Comparison of ENCODE assay signal across 8 mouse cellular contexts in genomic region chrX:162829741-162830140, GRCm38 (mm10). TPM values are rescaled to one million over a fixed set of nuclear protein-coding genes. Genes with fewer than 3 reads are reported as not detected.
DNase-seq lines count a peak whose midpoint lies in the region; ATAC-seq and TF ChIP-seq lines count a peak whose summit lies in the region.

No protein-coding gene starts in this region.

- 0 out of 2 replicates have a peak overlapping the region, but pooled peaks have one; percentile 72 for H3K27ac ChIP-seq in heart, embryonic 10.5 days
- no peak overlapping the region for H3K27ac ChIP-seq in bone marrow macrophage, adult 2 months (ENCODE audit: insufficient read depth, low read depth, low read length)
- H3K27ac ChIP-seq in hindbrain, embryonic 12.5 days = no peak overlapping the region
- peak overlapping the region; percentile 5; the same call in 1 of the 2 replicates for H3K27ac ChIP-seq in liver, embryonic 14.5 days

- peak; percentile 30; the same call in 1 of the 2 replicates for ATAC-seq in hindbrain, embryonic 12.5 days (ENCODE audit: low FRiP score)
- ATAC-seq in liver, embryonic 14.5 days (ENCODE audit: insufficient read depth) = no peak

- H3K9me3 ChIP-seq in heart, embryonic 10.5 days = no peaks in the 10 kb centered on the region
- H3K9me3 ChIP-seq in hindbrain, embryonic 12.5 days (replicated peaks) = no peaks in the 10 kb centered on the region
- no peaks in the 10 kb centered on the region for H3K9me3 ChIP-seq in liver, embryonic 14.5 days (ENCODE audit: control insufficient read depth, low read length)

- no peak for TF ChIP-seq EP300 in liver, embryonic 14.5 days (IDR thresholded peaks at IDR 0.05; ENCODE audit: low read depth)

- peaks cover 11% of the 10 kb centered on the region; the same call in 1 of the 2 replicates for H3K27me3 ChIP-seq in heart, embryonic 10.5 days (ENCODE audit: insufficient read depth, poor library complexity, severe bottlenecking)
- H3K27me3 ChIP-seq in hindbrain, embryonic 12.5 days = peaks cover 3% of the 10 kb centered on the region; the same call in 1 of the 2 replicates
- H3K27me3 ChIP-seq in liver, embryonic 14.5 days (ENCODE audit: control insufficient read depth, insufficient read depth, low read length) = no peaks in the 10 kb centered on the region

- H3K4me3 ChIP-seq in heart, embryonic 10.5 days = peak overlapping the region; percentile 69
- peak overlapping the region; percentile 36 for H3K4me3 ChIP-seq in bone marrow macrophage, adult 2 months (ENCODE audit: insufficient read depth, low read length)
- H3K4me3 ChIP-seq in hindbrain, embryonic 12.5 days = peak overlapping the region; percentile 54
- peak overlapping the region; percentile 50 to 61 for H3K4me3 ChIP-seq in liver, embryonic 14.5 days (ENCODE audit: insufficient read depth in 1 of 2, low read depth in 2 of 2, low read length in 2 of 2)

- H3K4me1 ChIP-seq in heart, embryonic 10.5 days = no peaks in the 10 kb centered on the region
- H3K4me1 ChIP-seq in bone marrow macrophage, adult 2 months (ENCODE audit: control insufficient read depth, insufficient read depth, low read length) = peaks cover 3% of the 10 kb centered on the region
- H3K4me1 ChIP-seq in hindbrain, embryonic 12.5 days = no peaks in the 10 kb centered on the region; the same call in 1 of the 2 replicates
- H3K4me1 ChIP-seq in liver, embryonic 14.5 days (replicated peaks; ENCODE audit: control insufficient read depth in 2 of 2, insufficient read depth in 2 of 2, low read length in 1 of 2) = peaks cover 0 to 3% of the 10 kb centered on the region in 2 experiments; a peak in 2 of 4 replicates

- H3K36me3 ChIP-seq in heart, embryonic 10.5 days = no peaks in the 10 kb centered on the region
- no peaks in the 10 kb centered on the region for H3K36me3 ChIP-seq in hindbrain, embryonic 12.5 days
- no peaks in the 10 kb centered on the region for H3K36me3 ChIP-seq in liver, embryonic 14.5 days (replicated peaks; ENCODE audit: control insufficient read depth, insufficient read depth, low read depth)

- no peak for DNase-seq in heart, embryonic 10.5 days (ENCODE audit: low spot score)
- DNase-seq in heart, postnatal 25 days (ENCODE audit: low spot score) = no peak
- DNase-seq in liver, embryonic 14.5 days (ENCODE audit: low read depth in 3 of 3, low spot score in 3 of 3) = no peak
- no peak for DNase-seq in urinary bladder, postnatal 25 days (ENCODE audit: low spot score)
- no peak for DNase-seq in thymus, postnatal 36 days
- no peak for DNase-seq in spleen, adult 12 weeks (ENCODE audit: low spot score)

- no peak for TF ChIP-seq CTCF in bone marrow macrophage, adult 2 months (IDR thresholded peaks at IDR 0.05; ENCODE audit: low read depth, low read length)
- no peak for TF ChIP-seq CTCF in liver, embryonic 14.5 days (IDR thresholded peaks at IDR 0.05; ENCODE audit: low read depth)

- intact Hi-C loops in heart, postnatal 25 days (cut with DNase I) = loop anchor here (5.0 kb wide), 1 partner anchor 67 kb away; the partner anchor contains the start of gene Rbbp7

- TF ChIP-seq POLR2A in bone marrow macrophage, adult 2 months (IDR thresholded peaks at IDR 0.05; ENCODE audit: borderline replicate concordance, low read depth, low read length) = no peak

- no peak overlapping the region for H3K9ac ChIP-seq in hindbrain, embryonic 12.5 days
- H3K9ac ChIP-seq in liver, embryonic 14.5 days (replicated peaks) = peak overlapping the region; percentile 61

- H3K4me2 ChIP-seq in hindbrain, embryonic 12.5 days (replicated peaks) = peak overlapping the region; percentile 30
- peak overlapping the region; percentile 64 for H3K4me2 ChIP-seq in liver, embryonic 14.5 days (ENCODE audit: low read depth)

- 35% methylated on average over 5 of the region's 5 CpGs for WGBS in heart, embryonic 10.5 days
- WGBS in hindbrain, embryonic 12.5 days = 40% methylated on average over 5 of the region's 5 CpGs
- 26% methylated on average over 5 of the region's 5 CpGs for WGBS in liver, embryonic 14.5 days (ENCODE audit: insufficient replicate concordance)

RNA-seq across cellular contexts. Expression of gene Txlng, which starts 0.5 kb away (rescaled TPM):
- polyA plus RNA-seq in heart, embryonic 10.5 days (2016; fragmentation: Nextera tagmentation; extraction: Ambion mirVana) = 12.5 and 14.2 TPM in 2 replicates
- total RNA-seq in heart, postnatal 25 days (2021) = 1 to 10 TPM; 7.3 to 7.7 TPM
- 12.3 and 13.9 TPM in 2 replicates for polyA plus RNA-seq in bone marrow macrophage, adult 2 months (2012; ENCODE audit: insufficient read depth, insufficient read length, missing spikeins)
- 17.5 and 18.4 TPM in 2 replicates for polyA plus RNA-seq in hindbrain, embryonic 12.5 days (2016; fragmentation: Nextera tagmentation; extraction: Ambion mirVana)
- polyA plus RNA-seq in liver, embryonic 14.5 days (2012; rRNA removed) = 3.5 and 5.4 TPM in 2 replicates
- 6.2 and 7.1 TPM in 2 replicates for polyA plus RNA-seq in liver, embryonic 14.5 days (2014; fragmentation: Nextera tagmentation; extraction: Ambion mirVana)

RNA-seq across cellular contexts. Expression of gene Syap1, which starts 58.5 kb away (rescaled TPM):
- 23.3 and 28.0 TPM in 2 replicates for polyA plus RNA-seq in heart, embryonic 10.5 days (2016; fragmentation: Nextera tagmentation; extraction: Ambion mirVana)
- 10 to 100 TPM; 27.3 to 28.8 TPM for total RNA-seq in heart, postnatal 25 days (2021)
- 55.0 and 58.6 TPM in 2 replicates for polyA plus RNA-seq in bone marrow macrophage, adult 2 months (2012; ENCODE audit: insufficient read depth, insufficient read length, missing spikeins)
- 39.0 and 43.0 TPM in 2 replicates for polyA plus RNA-seq in hindbrain, embryonic 12.5 days (2016; fragmentation: Nextera tagmentation; extraction: Ambion mirVana)
- polyA plus RNA-seq in liver, embryonic 14.5 days (2012; rRNA removed) = 3.9 and 6.6 TPM in 2 replicates
- 13.2 and 14.5 TPM in 2 replicates for polyA plus RNA-seq in liver, embryonic 14.5 days (2014; fragmentation: Nextera tagmentation; extraction: Ambion mirVana)

Comparison
In these comparisons a context has a peak if more than half of its experiments do, and no peak if none do; other contexts are left out.
1. H3K27ac ChIP-seq: peak in heart, embryonic 10.5 days (single experiment) and liver, embryonic 14.5 days (single experiment); none in bone marrow macrophage, adult 2 months (single experiment) and hindbrain, embryonic 12.5 days (single experiment).
2. Peak in every context shown above with its lines, with median percentiles within 50 percentile points of each other: H3K4me3 ChIP-seq.